Mouse (Mus musculus) midbrain, embryonic 12.5 days (tissue): ENCODE results near the gene Dnah6. TPM values are rescaled to one million over a fixed set of nuclear protein-coding genes. Genes with fewer than 3 reads are reported as not detected.

Source experiments
- ATAC-seq: fragments of 200-750 bp; cut with Nextera tagmentation; 2 replicates; pipeline ENCODE4 v1.8.0; 2017; ENCODE audit warnings: low read depth, moderate TSS enrichment, moderate library complexity; ENCODE audit not compliant: low FRiP score
- H3K27ac ChIP-seq: fragments of 300-500 bp; sonication (generic); replicated peaks from 2 replicates; pipeline ENCODE4 v1.5.1; 2016; ENCODE audit warnings: mild to moderate bottlenecking
- H3K27me3 ChIP-seq: fragments of 300-500 bp; sonication (generic); 2 replicates; pipeline ENCODE4 v1.6.1; 2016; ENCODE audit warnings: mild to moderate bottlenecking
- H3K36me3 ChIP-seq: fragments of 300-500 bp; sonication (generic); 2 replicates; pipeline ENCODE4 v1.6.1; 2016
- H3K4me1 ChIP-seq: fragments of 300-500 bp; sonication (generic); 2 replicates; pipeline ENCODE4 v1.6.1; 2016
- H3K4me2 ChIP-seq: fragments of 300-500 bp; sonication (generic); replicated peaks from 2 replicates; pipeline ENCODE4 v1.6.1; 2016; ENCODE audit warnings: mild to moderate bottlenecking, moderate library complexity
- H3K4me3 ChIP-seq: fragments of 300-500 bp; sonication (generic); 2 replicates; pipeline ENCODE4 v1.5.1; 2016; ENCODE audit warnings: mild to moderate bottlenecking
- H3K9ac ChIP-seq: fragments of 300-500 bp; sonication (generic); replicated peaks from 2 replicates; pipeline ENCODE4 v1.6.1; 2016; ENCODE audit warnings: mild to moderate bottlenecking, moderate library complexity
- H3K9me3 ChIP-seq: fragments of 300-500 bp; sonication (generic); 2 replicates; pipeline ENCODE4 v1.6.1; 2016; ENCODE audit warnings: mild to moderate bottlenecking
- WGBS: fragments of 180-500 bp; shearing (Covaris S2); methylation state at CpG from one replicate; pipeline ENCODE4 v1.1.7; 2016; 5-methylcytosine and 5-hydroxymethylcytosine counted together
- polyA plus RNA-seq: library from polyadenylated mRNA; unstranded; fragments of >200 nt; fragmentation: Nextera tagmentation; extraction: Ambion mirVana; gene quantifications from 2 replicates; pipeline ENCODE4 v1.2.1, GENCODE M21; 2016

Dnah6 gene
- 0.03 and 0.05 TPM in 2 replicates for polyA plus RNA-seq

GRCm38 (mm10) chr6:73221189-73221957 lies at the start of gene Dnah6:
TSS of gene Dnah6 (minus strand) at chr6:73221651.
- Histone ChIP-seq H3K9ac (0 out of 2 replicates have a peak within 1 kb of the TSS, but pooled peaks have one; percentile 25), H3K4me2 (peak within 1 kb of the TSS; percentile 60), H3K9me3 (no peaks in the 10 kb centered on the region), H3K4me1 (no peaks in the 10 kb centered on the region), H3K4me3 (peak within 1 kb of the TSS; percentile 39), H3K27ac (no peak within 1 kb of the TSS), H3K36me3 (no peaks in the 10 kb centered on the region), H3K27me3 (no peaks in the 10 kb centered on the region)
- peak; percentile 100 for ATAC-seq
- 35% methylated on average over 25 of the region's 25 CpGs for WGBS

- peaks cover 71% of the 10 kb centered on the region for H3K36me3 ChIP-seq
These were observed 47.9 kb upstream of the Dnah6 start for GRCm38 (mm10) chr6:73269374-73269773.

GRCm38 (mm10) chr6:73267738-73268311 lies 46.4 kb upstream of the Dnah6 start:
- H3K27me3 ChIP-seq: no peaks in the 10 kb centered on the region
- WGBS: 91% methylated on average over 8 of the region's 8 CpGs
- no peak overlapping the region for H3K9ac ChIP-seq
- no peak overlapping the region for H3K4me2 ChIP-seq
- H3K4me3 ChIP-seq: no peak overlapping the region
- no peaks in the 10 kb centered on the region; the same call in 1 of the 2 replicates for H3K4me1 ChIP-seq
- no peak overlapping the region for H3K27ac ChIP-seq
- H3K9me3 ChIP-seq: no peaks in the 10 kb centered on the region
- peaks cover 75% of the 10 kb centered on the region for H3K36me3 ChIP-seq
- no peak for ATAC-seq

More at GRCm38 (mm10) chr6:73269374-73269773, 47.9 kb upstream of the Dnah6 start:
- 97% methylated on average over 3 of the region's 3 CpGs for WGBS
- no peak overlapping the region for H3K9ac ChIP-seq
- ATAC-seq: no peak
- H3K4me3 ChIP-seq: no peak overlapping the region
- no peaks in the 10 kb centered on the region for H3K9me3 ChIP-seq
- no peaks in the 10 kb centered on the region for H3K27me3 ChIP-seq
- H3K4me2 ChIP-seq: no peak overlapping the region
- no peaks in the 10 kb centered on the region; the same call in 1 of the 2 replicates for H3K4me1 ChIP-seq
- no peak overlapping the region for H3K27ac ChIP-seq

DNA sequence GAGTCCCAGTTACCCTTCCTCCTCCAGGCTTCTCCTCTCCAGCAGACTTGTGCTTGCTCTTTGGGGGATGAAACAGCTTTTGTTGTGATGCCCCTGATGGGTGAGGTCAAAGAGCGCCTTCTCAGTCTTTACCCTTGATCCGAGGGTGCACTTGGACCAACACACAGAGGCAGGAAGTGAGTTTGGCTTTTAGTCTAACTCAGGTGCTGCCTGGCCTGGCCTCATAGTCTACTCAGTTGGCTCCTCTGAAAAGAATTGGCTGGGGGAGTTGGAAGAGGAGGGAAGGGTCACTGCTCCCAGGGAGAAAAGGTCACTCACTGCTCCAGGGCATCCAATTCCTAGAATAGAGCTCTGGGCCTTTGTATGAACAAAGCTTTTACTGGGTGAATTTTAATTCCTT lies 43.4 kb upstream of the Dnah6 start:
- 18% methylated on average over 2 of the region's 2 CpGs for WGBS
- no peak for ATAC-seq
- Histone ChIP-seq H3K36me3 (peaks cover 66% of the 10 kb centered on the region), H3K27me3 (no peaks in the 10 kb centered on the region), H3K9me3 (no peaks in the 10 kb centered on the region), H3K4me3 (no peak overlapping the region), H3K4me2 (no peak overlapping the region), H3K4me1 (no peaks in the 10 kb centered on the region; the same call in 1 of the 2 replicates), H3K27ac (no peak overlapping the region), H3K9ac (no peak overlapping the region)

DNA sequence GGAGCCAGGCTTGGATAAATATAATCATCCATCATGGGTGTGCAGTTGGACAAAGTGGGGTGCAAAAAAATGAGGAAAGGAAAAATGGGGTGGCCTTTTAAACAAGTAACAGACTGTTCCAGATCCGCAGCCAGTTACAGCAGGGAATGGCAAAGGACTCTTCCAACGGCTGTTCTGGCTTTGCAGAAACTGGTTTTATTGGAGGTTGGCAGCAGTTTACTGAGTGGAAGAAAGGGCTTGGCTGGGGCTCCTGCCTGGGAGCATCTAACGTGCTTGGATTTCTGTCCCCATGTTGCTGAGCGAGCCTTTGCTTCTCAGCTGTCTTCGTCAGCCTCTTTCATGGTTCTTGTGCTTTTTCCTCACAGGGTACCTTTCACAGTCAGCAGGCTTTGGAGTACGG lies 38.7 kb upstream of the Dnah6 start:
- ATAC-seq: no peak
- H3K4me3 ChIP-seq: no peak overlapping the region
- H3K9ac ChIP-seq: no peak overlapping the region
- no peak overlapping the region for H3K4me2 ChIP-seq
- 91% methylated on average over 6 of the region's 6 CpGs for WGBS
- no peaks in the 10 kb centered on the region; the same call in 1 of the 2 replicates for H3K4me1 ChIP-seq
- no peaks in the 10 kb centered on the region for H3K9me3 ChIP-seq
- H3K27ac ChIP-seq: no peak overlapping the region
- H3K27me3 ChIP-seq: no peaks in the 10 kb centered on the region
- peaks cover 65% of the 10 kb centered on the region for H3K36me3 ChIP-seq

DNA sequence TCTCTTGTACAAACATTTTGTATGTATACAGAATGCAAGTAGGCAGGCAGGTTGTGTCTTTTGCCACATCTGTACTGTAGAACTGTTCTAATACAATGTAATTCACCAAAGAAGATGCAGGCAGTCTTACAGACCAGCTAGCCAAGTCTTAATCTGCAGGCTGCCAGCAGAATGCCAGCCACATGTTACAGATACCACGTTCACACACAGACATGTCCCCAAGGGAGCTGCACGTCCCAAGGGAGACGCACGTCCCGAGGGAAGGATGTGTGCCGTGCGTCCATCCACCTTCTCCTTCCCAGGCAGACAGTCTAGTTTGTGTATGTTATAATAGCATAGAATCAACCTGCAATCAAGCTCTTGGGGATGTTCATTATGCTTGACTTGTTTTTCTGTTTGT lies 35.6 kb upstream of the Dnah6 start:
- Histone ChIP-seq H3K4me2 (no peak overlapping the region), H3K4me1 (no peaks in the 10 kb centered on the region), H3K9me3 (no peaks in the 10 kb centered on the region), H3K9ac (no peak overlapping the region), H3K27ac (no peak overlapping the region), H3K36me3 (peaks cover 43% of the 10 kb centered on the region), H3K4me3 (no peak overlapping the region), H3K27me3 (no peaks in the 10 kb centered on the region)
- 88% methylated on average over 7 of the region's 7 CpGs for WGBS
- no peak for ATAC-seq

- Histone ChIP-seq H3K9me3 (no peaks in the 10 kb centered on the region), H3K36me3 (peaks cover 20% of the 10 kb centered on the region), H3K9ac (no peak overlapping the region), H3K4me1 (peaks cover 8% of the 10 kb centered on the region), H3K27ac (no peak overlapping the region), H3K4me2 (no peak overlapping the region), H3K27me3 (no peaks in the 10 kb centered on the region), H3K4me3 (no peak overlapping the region)
- ATAC-seq: no peak
- 88% methylated on average over 9 of the region's 9 CpGs for WGBS
These were observed 33.1 kb upstream of the Dnah6 start for GRCm38 (mm10) chr6:73254307-73255228.

GRCm38 (mm10) chr6:73253584-73253983 lies 32.1 kb upstream of the Dnah6 start:
- Histone ChIP-seq H3K4me1 (peaks cover 13% of the 10 kb centered on the region), H3K9ac (no peak overlapping the region), H3K4me2 (no peak overlapping the region), H3K4me3 (no peak overlapping the region), H3K36me3 (peaks cover 12% of the 10 kb centered on the region), H3K27me3 (no peaks in the 10 kb centered on the region), H3K9me3 (no peaks in the 10 kb centered on the region), H3K27ac (no peak overlapping the region)
- 89% methylated on average over 4 of the region's 4 CpGs for WGBS
- ATAC-seq: no peak

GRCm38 (mm10) chr6:73253006-73253405 lies 31.6 kb upstream of the Dnah6 start:
- H3K9ac ChIP-seq: no peak overlapping the region
- H3K4me1 ChIP-seq: peaks cover 13% of the 10 kb centered on the region
- no peaks in the 10 kb centered on the region for H3K27me3 ChIP-seq
- whole genome bisulfite sequencing: 92% methylated on average over 2 of the region's 2 CpGs
- no peak overlapping the region for H3K4me3 ChIP-seq
- no peak overlapping the region for H3K27ac ChIP-seq
- no peak for ATAC-seq
- H3K9me3 ChIP-seq: no peaks in the 10 kb centered on the region
- H3K36me3 ChIP-seq: peaks cover 12% of the 10 kb centered on the region
- no peak overlapping the region for H3K4me2 ChIP-seq

GRCm38 (mm10) chr6:73252396-73252795 lies 30.9 kb upstream of the Dnah6 start:
- Histone ChIP-seq H3K4me1 (peaks cover 13% of the 10 kb centered on the region), H3K9ac (no peak overlapping the region), H3K27ac (no peak overlapping the region), H3K9me3 (no peaks in the 10 kb centered on the region), H3K4me3 (no peak overlapping the region), H3K27me3 (no peaks in the 10 kb centered on the region), H3K4me2 (no peak overlapping the region), H3K36me3 (peaks cover 12% of the 10 kb centered on the region)
- no peak for ATAC-seq

DNA sequence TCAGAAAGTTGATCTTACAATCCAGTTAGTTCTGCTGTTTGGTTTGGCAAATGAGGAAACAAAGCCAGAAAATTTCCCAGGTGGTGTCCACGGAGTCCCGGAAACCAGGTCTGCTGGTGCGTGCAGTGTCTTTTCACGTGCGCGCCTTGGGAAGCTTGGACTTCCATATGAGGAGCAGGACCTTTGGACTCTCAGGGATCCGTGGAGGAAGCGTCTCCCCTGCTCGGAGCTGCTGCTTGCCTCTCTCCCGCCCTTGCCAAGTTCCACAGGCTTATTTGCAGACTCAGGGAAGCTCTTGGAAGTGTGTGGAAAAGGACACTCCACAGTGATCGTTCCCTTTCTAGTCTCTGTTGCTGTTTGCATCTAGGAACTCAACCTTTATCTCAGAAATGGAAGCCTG lies 29.9 kb upstream of the Dnah6 start:
- Histone ChIP-seq H3K36me3 (0 out of 2 replicates have a peak, but pooled peaks cover 2% of the 10 kb centered on the region), H3K4me1 (peaks cover 13% of the 10 kb centered on the region), H3K9ac (no peak overlapping the region), H3K27ac (no peak overlapping the region), H3K27me3 (no peaks in the 10 kb centered on the region), H3K4me3 (no peak overlapping the region), H3K4me2 (no peak overlapping the region), H3K9me3 (no peaks in the 10 kb centered on the region)
- ATAC-seq: no peak
- 94% methylated on average over 11 of the region's 11 CpGs for WGBS

GRCm38 (mm10) chr6:73249851-73250250 lies 28.4 kb upstream of the Dnah6 start:
- no peak for ATAC-seq
- H3K27me3 ChIP-seq: no peaks in the 10 kb centered on the region
- peaks cover 13% of the 10 kb centered on the region for H3K4me1 ChIP-seq
- no peak overlapping the region for H3K27ac ChIP-seq
- peak overlapping the region; percentile 93; the same call in 1 of the 2 replicates for H3K4me3 ChIP-seq
- no peak overlapping the region for H3K9ac ChIP-seq
- H3K4me2 ChIP-seq: peak overlapping the region; percentile 70
- no peaks in the 10 kb centered on the region for H3K36me3 ChIP-seq
- WGBS: 88% methylated on average over 4 of the region's 4 CpGs
- no peaks in the 10 kb centered on the region for H3K9me3 ChIP-seq
